Mouse (Mus musculus) cerebellum, adult 2 months (tissue): ENCODE measurements around the gene Asf1a. TPM values are rescaled to one million over a fixed set of nuclear protein-coding genes. Genes with fewer than 3 reads are reported as not detected.
"Not testable (repeated sequence)": the region's sequence is repeated elsewhere in the genome, so short reads cannot be mapped to it uniquely, and the experiment has no call there.

ENCODE experiments used
- DNase-seq, 2 experiments: peaks; one replicate each; pipeline ENCODE4 v3.0.0; 2021
- H3K27ac ChIP-seq: fragments of 200-500 bp; 2 replicates; pipeline ENCODE4 v1.5.1; 2012; ENCODE audit warnings: low read length, control low read depth, inconsistent platforms; ENCODE audit not compliant: insufficient read depth
- H3K27me3 ChIP-seq: fragments of 200-500 bp; 2 replicates; pipeline ENCODE4 v1.6.1; 2012; ENCODE audit warnings: inconsistent platforms, mild to moderate bottlenecking, low read length, moderate library complexity; ENCODE audit not compliant: control insufficient read depth, insufficient read depth
- H3K4me1 ChIP-seq: fragments of 200-500 bp; 2 replicates; pipeline ENCODE4 v1.6.1; 2011; ENCODE audit warnings: low read length; ENCODE audit not compliant: control insufficient read depth, insufficient read depth
- H3K4me3 ChIP-seq: fragments of 200-500 bp; replicated peaks from 2 replicates; pipeline ENCODE3; 2011; ENCODE audit warnings: mild to moderate bottlenecking, low read depth, low read length, control low read depth; ENCODE audit not compliant: insufficient read depth
- CTCF ChIP-seq: fragments of 200-500 bp; IDR thresholded peaks from 2 replicates; pipeline ENCODE4 v1.5.1; 2011; ENCODE audit warnings: low read depth, mild to moderate bottlenecking, control low read depth, low read length, moderate library complexity, borderline replicate concordance; ENCODE audit not compliant: insufficient read depth
- POLR2A ChIP-seq: fragments of 200-500 bp; IDR thresholded peaks from 2 replicates; pipeline ENCODE4 v1.6.1; 2011; ENCODE audit warnings: low read length, control low read depth, borderline replicate concordance; ENCODE audit not compliant: insufficient read depth
- WGBS: fragments of 180-500 bp; shearing (Covaris S2); methylation state at CpG from one replicate; pipeline ENCODE4 v1.1.7; 2018; 5-methylcytosine and 5-hydroxymethylcytosine counted together
- polyA plus RNA-seq: library from polyadenylated mRNA; depleted of rRNA; stranded (reverse); fragments of >200 nt; gene quantifications from 2 replicates; pipeline ENCODE4 v1.2.3, GENCODE M21; 2012

Asf1a gene
- polyA plus RNA-seq, 1 experiment = 27.0 TPM

- DNase-seq = peak in 1 of 2 experiments; percentile 34
- 46% methylated on average over 8 of the region's 8 CpGs for WGBS
- H3K27ac ChIP-seq = no peak overlapping the region
- no peaks in the 10 kb centered on the region for H3K27me3 ChIP-seq
- H3K4me3 ChIP-seq = no peak overlapping the region
- H3K4me1 ChIP-seq = peaks cover 18% of the 10 kb centered on the region; the same call in 1 of the 2 replicates
- TF ChIP-seq POLR2A = no peak
- TF ChIP-seq CTCF = no peak
These were observed 19.5 kb downstream of the Asf1a start for GRCm38 (mm10) chr10:53615850-53616616.

DNA sequence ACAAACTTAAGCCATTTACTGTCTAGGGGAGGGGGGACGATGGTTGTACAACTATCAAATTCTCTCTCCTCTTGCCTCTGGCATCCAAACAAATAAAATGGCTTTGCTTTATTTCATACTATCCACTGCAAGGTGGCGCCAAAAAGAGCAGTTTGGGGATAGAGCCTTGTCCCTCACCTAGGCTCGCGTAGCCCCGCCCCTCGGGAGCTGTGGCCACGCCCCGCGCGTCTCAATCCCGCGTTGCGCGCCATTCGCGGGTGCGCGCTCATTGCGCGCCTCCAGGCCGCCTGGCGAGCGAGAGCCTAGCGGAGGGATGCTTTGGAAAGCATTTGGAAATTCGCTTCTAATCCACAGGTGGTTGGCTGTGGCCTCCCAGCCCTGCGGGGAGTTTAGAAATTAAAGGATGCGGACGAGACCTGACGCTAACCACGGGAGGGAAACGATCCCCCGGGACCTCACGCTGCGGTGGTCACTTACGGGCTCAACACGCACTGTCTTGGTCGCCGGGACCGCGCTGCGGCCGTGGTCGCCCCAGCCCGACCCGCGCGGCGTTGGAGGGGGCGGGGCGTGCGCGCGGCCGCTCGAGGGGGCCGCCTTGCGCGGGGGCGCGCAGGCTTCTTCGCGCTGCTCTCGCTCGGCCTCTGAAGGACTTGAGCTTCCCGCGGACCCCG is 32.8 kb downstream of the Asf1a start:
- WGBS = under 1% methylated on average over 67 of the region's 67 CpGs
- peak; percentile 62; the same call in 1 of the 2 replicates for TF ChIP-seq POLR2A
- peak; percentile 50; the same call in 1 of the 2 replicates for TF ChIP-seq CTCF
- peak; percentile 96 to 97 for DNase-seq
- Histone ChIP-seq H3K27ac (peak overlapping the region; percentile 73), H3K27me3 (no peaks in the 10 kb centered on the region), H3K4me3 (peak overlapping the region; percentile 90), H3K4me1 (no peaks in the 10 kb centered on the region; the same call in 1 of the 2 replicates)

DNA sequence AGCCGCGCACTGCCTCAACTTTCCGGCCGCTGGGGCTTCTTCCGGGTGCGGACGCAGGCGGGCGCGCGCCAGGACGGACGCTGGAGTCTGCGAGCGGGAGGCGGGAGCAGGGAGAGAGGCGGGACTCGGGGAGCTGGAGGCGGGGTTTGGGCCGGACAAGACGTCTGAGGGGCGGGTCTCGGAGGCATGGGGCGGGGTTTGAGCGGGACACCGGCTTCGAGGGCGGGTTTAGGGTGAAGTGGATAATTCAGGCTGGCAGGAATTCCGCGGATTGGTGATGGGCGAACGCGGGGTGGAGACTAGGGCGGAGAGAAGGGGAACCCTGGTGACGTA is 33.3 kb downstream of the Asf1a start:
- H3K4me1 ChIP-seq = no peaks in the 10 kb centered on the region; the same call in 1 of the 2 replicates
- peak; percentile 96 to 98 for DNase-seq
- H3K4me3 ChIP-seq = peak overlapping the region; percentile 90
- under 1% methylated on average over 35 of the region's 35 CpGs for WGBS
- no peak for TF ChIP-seq POLR2A
- TF ChIP-seq CTCF = no peak
- H3K27ac ChIP-seq = peak overlapping the region; percentile 73
- H3K27me3 ChIP-seq = no peaks in the 10 kb centered on the region

GRCm38 (mm10) chr10:53630339-53630738 is 33.8 kb downstream of the Asf1a start, which contains the start of gene Mcm9:
Gene Mcm9, minus strand, starts transcription at chr10:53630439.
- 49% methylated on average over 10 of the region's 10 CpGs for WGBS
- H3K27me3 ChIP-seq, H3K4me1 ChIP-seq, DNase-seq: not testable (repeated sequence)
- H3K4me3 ChIP-seq = peak within 1 kb of the TSS; percentile 90
- H3K27ac ChIP-seq = peak within 1 kb of the TSS; percentile 73

DNA sequence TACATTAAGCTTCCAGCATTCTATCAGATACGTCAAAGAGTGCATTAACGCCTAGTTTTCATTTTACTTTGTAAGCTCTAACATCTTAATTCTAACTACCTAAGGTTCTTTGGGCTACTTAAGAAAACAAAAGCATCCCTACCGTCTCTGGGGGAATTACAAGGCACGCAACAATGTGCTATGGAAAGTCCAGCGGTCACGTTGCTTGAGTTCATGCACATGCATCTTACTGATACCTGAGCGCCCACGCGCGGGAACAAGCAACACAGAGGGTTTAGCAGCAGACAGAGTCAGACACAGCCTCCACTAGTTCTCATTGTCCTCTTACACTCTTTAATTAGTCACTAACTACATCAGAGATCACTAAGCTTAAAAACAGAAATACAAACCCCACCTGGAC is 37.6 kb downstream of the Asf1a start:
- Histone ChIP-seq H3K27ac (no peak overlapping the region), H3K27me3 (no peaks in the 10 kb centered on the region), H3K4me1 (no peaks in the 10 kb centered on the region), H3K4me3 (no peak overlapping the region)
- 82% methylated on average over 10 of the region's 10 CpGs for WGBS
- no peak for DNase-seq
- TF ChIP-seq POLR2A (no peak), CTCF (no peak)

GRCm38 (mm10) chr10:53635246-53635971 is 38.9 kb downstream of the Asf1a start:
- Histone ChIP-seq H3K4me1 (no peaks in the 10 kb centered on the region), H3K27me3 (no peaks in the 10 kb centered on the region), H3K4me3 (no peak overlapping the region), H3K27ac (no peak overlapping the region)
- 85% methylated on average over 13 of the region's 13 CpGs for WGBS
- no peak for TF ChIP-seq CTCF
- no peak for TF ChIP-seq POLR2A
- DNase-seq = no peak

DNA sequence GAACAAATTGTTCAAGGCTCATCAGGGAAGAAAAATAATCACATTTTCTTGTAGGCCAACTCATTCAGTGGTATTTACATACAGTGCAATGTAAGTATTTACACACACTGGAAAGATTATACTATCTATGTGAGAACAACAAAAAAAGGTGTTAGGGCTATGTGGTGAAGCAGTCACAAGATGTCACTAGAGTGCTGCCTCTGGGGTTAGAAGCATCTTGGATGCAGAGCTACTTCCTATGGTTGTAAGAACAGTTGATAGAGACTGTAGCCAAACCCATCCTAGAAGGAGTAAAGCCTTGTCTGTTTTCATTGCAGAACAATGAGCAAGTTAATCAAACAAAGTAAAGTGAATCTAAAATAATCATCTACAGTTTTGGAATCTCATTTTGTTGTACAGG is 45.0 kb downstream of the Asf1a start:
- peak; percentile 41 to 50 for DNase-seq
- no peaks in the 10 kb centered on the region for H3K27me3 ChIP-seq
- TF ChIP-seq POLR2A (no peak), CTCF (peak; percentile 55; the same call in 1 of the 2 replicates)
- no peaks in the 10 kb centered on the region for H3K4me1 ChIP-seq
- H3K27ac ChIP-seq = no peak overlapping the region
- no peak overlapping the region for H3K4me3 ChIP-seq
